Mouse (Mus musculus) kidney, adult 2 months (tissue): ENCODE data around the gene Mzf1.

Experiments
- CTCF ChIP-seq: fragments of 200-500 bp; conservative IDR thresholded peaks from 2 replicates; pipeline ENCODE4 v1.5.1; 2011; ENCODE audit warnings: low read depth, mild to moderate bottlenecking, control low read depth, low read length, moderate library complexity, mixed read lengths; ENCODE audit not compliant: insufficient read depth, insufficient read length
- POLR2A ChIP-seq: fragments of 200-500 bp; IDR thresholded peaks from one replicate; pipeline ENCODE4 v1.6.1; 2011; ENCODE audit warnings: low read depth, low read length, control low read depth

DNA sequence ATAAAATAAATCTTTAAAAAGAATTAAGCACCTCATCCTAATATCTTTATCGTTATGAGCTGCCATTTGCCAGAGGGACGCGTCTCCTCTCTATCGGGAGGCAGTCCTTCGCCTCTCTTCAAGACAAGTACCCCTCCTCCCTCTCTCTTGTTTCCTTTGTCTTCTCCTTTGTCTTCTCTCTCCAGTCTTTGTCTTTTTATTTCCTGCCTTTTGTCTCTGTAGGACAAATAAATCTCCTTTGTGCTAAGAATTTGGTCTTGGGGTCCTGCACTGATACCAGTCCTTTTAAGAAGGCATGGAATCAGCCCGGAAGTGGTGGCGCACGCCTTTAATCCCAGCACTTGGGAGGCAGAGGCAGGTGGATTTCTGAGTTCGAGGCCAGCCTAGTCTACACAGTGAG is 5.0 kb upstream of the Mzf1 start:
- TF ChIP-seq POLR2A (no peak), CTCF (no peak)
